Mouse (Mus musculus) kidney, adult 2 months (tissue): ENCODE measurements around the gene Hsd11b2. TPM values are rescaled to one million over a fixed set of nuclear protein-coding genes. Genes with fewer than 3 reads are reported as not detected.
A peak's percentile ranks its signal among the peaks of the same experiment; 100 is the strongest.
"Not testable (repeated sequence)": the region's sequence is repeated elsewhere in the genome, so short reads cannot be mapped to it uniquely, and the experiment has no call there.

ENCODE experiments used
- DNase-seq: peaks from one replicate; pipeline ENCODE4 v3.0.0; 2021
- H3K27ac ChIP-seq: fragments of 200-500 bp; 2 replicates; pipeline ENCODE4 v1.5.1; 2012; ENCODE audit warnings: low read depth, low read length, control low read depth, inconsistent platforms; ENCODE audit not compliant: insufficient read depth
- H3K27me3 ChIP-seq: fragments of 200-500 bp; replicated peaks from 2 replicates; pipeline ENCODE4 v1.6.1; 2012; ENCODE audit warnings: mild to moderate bottlenecking, moderate library complexity, low read length, inconsistent platforms; ENCODE audit not compliant: control insufficient read depth, insufficient read depth
- H3K36me3 ChIP-seq: fragments of 200-500 bp; 2 replicates; pipeline ENCODE4 v1.6.1; 2012; ENCODE audit warnings: mild to moderate bottlenecking, moderate library complexity, low read length, inconsistent platforms; ENCODE audit not compliant: control insufficient read depth, insufficient read depth
- H3K4me1 ChIP-seq: fragments of 200-500 bp; 2 replicates; pipeline ENCODE4 v1.6.1; 2011; ENCODE audit warnings: low read length; ENCODE audit not compliant: control insufficient read depth, insufficient read depth
- H3K4me3 ChIP-seq: fragments of 200-500 bp; 2 replicates; pipeline ENCODE4 v1.5.1; 2011; ENCODE audit warnings: mild to moderate bottlenecking, low read depth, low read length, control low read depth; ENCODE audit not compliant: insufficient read depth
- CTCF ChIP-seq: fragments of 200-500 bp; conservative IDR thresholded peaks from 2 replicates; pipeline ENCODE4 v1.5.1; 2011; ENCODE audit warnings: low read depth, mild to moderate bottlenecking, control low read depth, low read length, moderate library complexity, mixed read lengths; ENCODE audit not compliant: insufficient read depth, insufficient read length
- POLR2A ChIP-seq: fragments of 200-500 bp; IDR thresholded peaks from one replicate; pipeline ENCODE4 v1.6.1; 2011; ENCODE audit warnings: low read depth, low read length, control low read depth
- whole genome bisulfite sequencing: fragments of 180-500 bp; shearing (Covaris S2); methylation state at CpG from one replicate; pipeline ENCODE4 v1.1.7; 2018; 5-methylcytosine and 5-hydroxymethylcytosine counted together
- polyA plus RNA-seq: library from polyadenylated mRNA; depleted of rRNA; stranded (reverse); fragments of >200 nt; gene quantifications from 2 replicates; pipeline ENCODE4 v1.2.3, GENCODE M21; 2012

Gene Hsd11b2
- polyA plus RNA-seq, 1 experiment = 310 TPM

DNA sequence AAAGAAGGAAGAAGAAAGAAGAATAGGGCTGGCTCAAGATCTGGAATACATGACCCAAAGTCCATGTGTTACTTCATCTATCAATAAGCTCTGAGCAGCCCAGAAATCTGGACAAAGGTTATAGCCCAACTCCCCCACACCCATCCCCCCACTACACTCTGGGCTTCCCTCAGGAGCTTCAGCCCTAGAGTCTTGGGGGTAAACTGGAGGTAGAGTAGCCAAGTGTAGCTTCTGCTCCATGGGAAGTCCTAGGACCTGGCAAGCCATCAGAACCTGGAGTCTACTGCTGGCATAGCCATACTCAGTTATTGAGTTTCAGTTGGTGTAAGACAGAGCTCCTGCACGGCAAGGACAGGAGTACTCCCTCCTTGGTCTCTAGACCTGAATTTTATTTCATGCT, 31.0 kb downstream of the Hsd11b2 start:
- no peak for DNase-seq
- Histone ChIP-seq H3K4me3 (no peak overlapping the region), H3K36me3 (no peaks in the 10 kb centered on the region), H3K4me1 (peaks cover 38% of the 10 kb centered on the region), H3K27ac (no peak overlapping the region), H3K27me3 (no peaks in the 10 kb centered on the region)
- 72% methylated on average over 1 of the region's 1 CpGs for WGBS
- TF ChIP-seq CTCF = no peak
- no peak for TF ChIP-seq POLR2A

- no peak overlapping the region for H3K4me3 ChIP-seq
- WGBS = 63% methylated on average over 2 of the region's 2 CpGs
- H3K4me1 ChIP-seq = peaks cover 32% of the 10 kb centered on the region
- TF ChIP-seq POLR2A (no peak), CTCF (no peak)
- no peak overlapping the region for H3K27ac ChIP-seq
- H3K27me3 ChIP-seq = no peaks in the 10 kb centered on the region
- peak; percentile 38 for DNase-seq
- H3K36me3 ChIP-seq = no peaks in the 10 kb centered on the region
Measured at GRCm38 (mm10) chr8:105550083-105550482, 31.5 kb downstream of the Hsd11b2 start.

DNA sequence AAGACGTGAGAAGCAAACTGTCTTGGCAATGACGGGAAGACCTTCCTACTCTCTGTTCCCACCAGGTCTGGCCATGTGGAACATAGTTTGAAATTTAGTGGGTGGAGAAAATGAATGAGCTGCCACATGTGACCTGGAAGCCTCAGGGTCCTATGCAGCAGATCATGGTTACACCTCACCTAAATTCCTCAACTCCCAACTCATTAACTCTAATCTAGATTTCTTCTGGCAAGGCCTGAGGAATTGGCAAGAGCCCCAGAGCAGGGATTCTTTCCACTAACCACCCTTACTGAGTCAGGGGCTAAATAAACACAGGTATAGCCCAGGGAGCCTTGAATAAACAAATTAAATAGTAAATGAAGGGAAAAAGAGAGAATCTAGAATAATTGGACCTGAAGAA, 33.5 kb downstream of the Hsd11b2 start:
- H3K4me3 ChIP-seq = no peak overlapping the region
- TF ChIP-seq POLR2A (no peak), CTCF (no peak)
- 51% methylated on average over 2 of the region's 2 CpGs for WGBS
- H3K27me3 ChIP-seq = no peaks in the 10 kb centered on the region
- H3K36me3 ChIP-seq = no peaks in the 10 kb centered on the region
- DNase-seq = peak; percentile 35
- H3K27ac ChIP-seq = no peak overlapping the region
- peaks cover 14% of the 10 kb centered on the region for H3K4me1 ChIP-seq

DNA sequence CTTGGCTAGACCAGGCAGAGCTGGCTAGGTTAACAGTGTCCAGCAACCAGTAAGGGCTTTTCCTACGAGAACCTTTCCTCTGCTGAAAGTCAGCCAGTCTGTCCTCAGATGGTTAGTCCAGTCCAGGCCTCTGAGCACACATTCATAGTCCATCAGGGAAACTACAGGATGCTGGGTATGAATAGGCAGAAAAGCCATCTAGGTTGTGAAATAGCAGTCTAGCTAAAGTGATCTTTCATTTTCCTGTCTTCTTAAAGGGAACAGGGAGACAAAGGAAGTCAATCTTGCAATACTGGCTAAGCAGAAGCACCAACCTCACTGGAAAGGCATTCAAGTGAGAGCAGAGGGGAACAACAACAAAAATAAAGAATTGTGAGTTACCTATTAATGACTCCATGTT, 34.3 kb downstream of the Hsd11b2 start:
- 46% methylated on average over 1 of the region's 1 CpGs for WGBS
- no peak for DNase-seq
- TF ChIP-seq POLR2A (no peak), CTCF (no peak)

DNA sequence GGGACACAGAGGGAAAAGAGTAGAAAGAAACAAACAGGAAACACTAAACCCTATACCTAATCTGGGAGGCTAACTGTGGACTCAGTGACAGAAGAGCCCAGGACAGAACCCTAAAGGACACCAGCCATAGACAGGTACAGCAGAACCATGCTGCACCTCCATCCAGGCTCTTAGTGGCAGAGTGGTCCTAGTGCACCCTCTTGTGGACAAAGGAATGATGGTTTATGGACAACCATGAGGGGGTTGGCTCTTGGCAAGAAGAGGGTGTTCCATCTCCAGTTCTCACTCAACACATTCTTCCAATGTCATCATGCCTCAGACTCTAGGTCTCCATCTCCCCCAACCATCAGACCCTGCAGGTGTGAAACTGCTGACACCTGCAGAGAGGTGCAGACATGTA, 35.5 kb downstream of the Hsd11b2 start:
- TF ChIP-seq CTCF (peak; percentile 94), POLR2A (no peak)
- DNase-seq = peak; percentile 81

More for the DNA sequence above, 34.3 kb downstream of the Hsd11b2 start:
- H3K4me1 ChIP-seq = peaks cover 11% of the 10 kb centered on the region; the same call in 1 of the 2 replicates
- no peaks in the 10 kb centered on the region for H3K27me3 ChIP-seq
- H3K27ac ChIP-seq = peak overlapping the region; percentile 10
- no peaks in the 10 kb centered on the region for H3K36me3 ChIP-seq
- no peak overlapping the region for H3K4me3 ChIP-seq

DNA sequence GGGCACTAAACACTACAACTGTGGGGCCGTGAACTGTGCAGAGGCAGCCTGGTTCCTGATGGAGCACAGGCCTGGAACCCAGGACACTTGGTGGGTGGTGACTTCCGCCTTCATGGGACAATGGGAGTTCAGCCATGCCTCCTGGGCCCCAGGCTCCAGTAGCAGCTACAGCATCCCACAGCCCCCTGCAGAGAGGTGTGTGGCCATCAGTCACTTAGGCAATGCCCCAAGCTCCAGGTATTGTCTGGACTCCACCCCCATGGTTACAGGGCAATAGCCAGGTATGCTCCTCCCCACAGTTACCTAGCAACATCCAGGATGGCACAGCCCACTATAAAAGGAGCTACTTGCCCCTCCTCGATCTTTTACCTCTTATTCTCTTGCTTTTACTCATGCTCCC, 36.7 kb downstream of the Hsd11b2 start:
- H3K36me3 ChIP-seq = no peaks in the 10 kb centered on the region
- 84% methylated on average over 3 of the region's 3 CpGs for WGBS

More for the DNA sequence above, 35.5 kb downstream of the Hsd11b2 start:
- Histone ChIP-seq H3K27ac (no peak overlapping the region), H3K27me3 (no peaks in the 10 kb centered on the region), H3K4me3 (no peak overlapping the region), H3K4me1 (peaks cover 11% of the 10 kb centered on the region; the same call in 1 of the 2 replicates), H3K36me3 (no peaks in the 10 kb centered on the region)

GRCm38 (mm10) chr8:105562863-105563262, 44.3 kb downstream of the Hsd11b2 start:
- Histone ChIP-seq H3K27me3 (no peaks in the 10 kb centered on the region), H3K36me3 (no peaks in the 10 kb centered on the region), H3K4me1 (peaks cover 15% of the 10 kb centered on the region), H3K4me3 (no peak overlapping the region), H3K27ac (no peak overlapping the region)
- no peak for TF ChIP-seq CTCF
- TF ChIP-seq POLR2A = no peak
- no peak for DNase-seq
- 73% methylated on average over 3 of the region's 3 CpGs for WGBS

More for the DNA sequence above, 36.7 kb downstream of the Hsd11b2 start:
- Histone ChIP-seq H3K4me1 (peaks cover 11% of the 10 kb centered on the region; the same call in 1 of the 2 replicates), H3K27me3 (no peaks in the 10 kb centered on the region), H3K4me3 (no peak overlapping the region), H3K27ac (no peak overlapping the region)
- TF ChIP-seq POLR2A (no peak), CTCF (no peak)
- DNase-seq = no peak

- Histone ChIP-seq H3K27me3 (no peaks in the 10 kb centered on the region), H3K27ac (no peak overlapping the region), H3K4me1 (peaks cover 15% of the 10 kb centered on the region), H3K4me3 (no peak overlapping the region), H3K36me3 (no peaks in the 10 kb centered on the region)
- 94% methylated on average over 1 of the region's 1 CpGs for WGBS
- no peak for TF ChIP-seq CTCF
- TF ChIP-seq POLR2A = no peak
- no peak for DNase-seq
Measured at GRCm38 (mm10) chr8:105563871-105564270, 45.3 kb downstream of the Hsd11b2 start.

GRCm38 (mm10) chr8:105564573-105565229, 46.1 kb downstream of the Hsd11b2 start:
- Histone ChIP-seq H3K4me1 (peaks cover 15% of the 10 kb centered on the region), H3K4me3 (peak overlapping the region; percentile 59), H3K27ac (peak overlapping the region; percentile 58; the same call in 1 of the 2 replicates)
- not testable (repeated sequence) for DNase-seq, H3K36me3 ChIP-seq, H3K27me3 ChIP-seq
- WGBS = 56% methylated on average over 9 of the region's 9 CpGs
